Mouse (Mus musculus) embryonic facial prominence, embryonic 13.5 days (tissue): Measurements from ENCODE around the gene Acly. TPM values are rescaled to one million over a fixed set of nuclear protein-coding genes. Genes with fewer than 3 reads are reported as not detected.
"Not testable (repeated sequence)": the region's sequence is repeated elsewhere in the genome, so short reads cannot be mapped to it uniquely, and the experiment has no call there.

Experiments
- ATAC-seq: fragments of 200-750 bp; cut with Nextera tagmentation; 2 replicates; pipeline ENCODE4 v1.8.0; 2017; ENCODE audit warnings: low read depth; ENCODE audit not compliant: insufficient number of reproducible peaks, insufficient read depth, low FRiP score, low TSS enrichment
- H3K27ac ChIP-seq: fragments of 300-500 bp; sonication (generic); 2 replicates; pipeline ENCODE4 v1.5.1; 2015; ENCODE audit warnings: moderate library complexity, mild to moderate bottlenecking, inconsistent platforms
- H3K27me3 ChIP-seq: fragments of 300-500 bp; sonication (generic); 2 replicates; pipeline ENCODE4 v1.6.1; 2015; ENCODE audit warnings: mild to moderate bottlenecking, inconsistent platforms
- H3K36me3 ChIP-seq: fragments of 300-500 bp; sonication (generic); 2 replicates; pipeline ENCODE4 v1.6.1; 2015; ENCODE audit warnings: mild to moderate bottlenecking, inconsistent platforms
- H3K4me1 ChIP-seq: fragments of 300-500 bp; sonication (generic); 2 replicates; pipeline ENCODE4 v1.6.1; 2015; ENCODE audit warnings: inconsistent platforms
- H3K4me2 ChIP-seq: fragments of 300-500 bp; sonication (generic); 2 replicates; pipeline ENCODE4 v1.6.1; 2015; ENCODE audit warnings: moderate library complexity, mild to moderate bottlenecking, inconsistent platforms
- H3K4me3 ChIP-seq: fragments of 300-500 bp; sonication (generic); 2 replicates; pipeline ENCODE4 v1.5.1; 2015; ENCODE audit warnings: mild to moderate bottlenecking, inconsistent platforms
- H3K9ac ChIP-seq: fragments of 300-500 bp; sonication (generic); 2 replicates; pipeline ENCODE4 v1.6.1; 2015; ENCODE audit warnings: mild to moderate bottlenecking, inconsistent platforms
- H3K9me3 ChIP-seq: fragments of 300-500 bp; sonication (generic); 2 replicates; pipeline ENCODE4 v1.6.1; 2016; ENCODE audit warnings: inconsistent platforms
- WGBS: fragments of 180-500 bp; shearing (Covaris S2); methylation state at CpG from one replicate; pipeline ENCODE4 v1.1.7; 2015; ENCODE audit warnings: mixed read lengths; 5-methylcytosine and 5-hydroxymethylcytosine counted together
- polyA plus RNA-seq: library from polyadenylated mRNA; unstranded; fragments of >200 nt; fragmentation: Nextera tagmentation; extraction: Ambion mirVana; gene quantifications from 2 replicates; pipeline ENCODE4 v1.2.1, GENCODE M21; 2015

The Acly gene
- polyA plus RNA-seq, 1 experiment from 2014 or later = 138 TPM

- H3K9ac ChIP-seq = peak within 1 kb of the TSS; percentile 65
- H3K4me2 ChIP-seq = peak within 1 kb of the TSS; percentile 64
- H3K4me1 ChIP-seq = peaks cover 9% of the 10 kb centered on the region; the same call in 1 of the 2 replicates
- peak; percentile 91 for ATAC-seq
- peak within 1 kb of the TSS; percentile 42 for H3K4me3 ChIP-seq
- H3K27me3 ChIP-seq = no peaks in the 10 kb centered on the region
- peak within 1 kb of the TSS; percentile 9; the same call in 1 of the 2 replicates for H3K27ac ChIP-seq
- no peaks in the 10 kb centered on the region for H3K36me3 ChIP-seq
- no peaks in the 10 kb centered on the region for H3K9me3 ChIP-seq
- WGBS = 4% methylated on average over 28 of the region's 28 CpGs
Observed at GRCm38 (mm10) chr11:100544832-100545745, 17.3 kb upstream of the Acly start, which contains the start of gene Ttc25. Gene Ttc25, plus strand, starts transcription at chr11:100545607.

GRCm38 (mm10) chr11:100541577-100541976 lies 13.8 kb upstream of the Acly start:
- Histone ChIP-seq H3K9me3 (no peaks in the 10 kb centered on the region), H3K36me3 (no peaks in the 10 kb centered on the region), H3K27ac (no peak overlapping the region), H3K4me1 (peaks cover 9% of the 10 kb centered on the region; the same call in 1 of the 2 replicates), H3K9ac (no peak overlapping the region), H3K27me3 (no peaks in the 10 kb centered on the region), H3K4me2 (no peak overlapping the region), H3K4me3 (no peak overlapping the region)
- WGBS = 80% methylated on average over 2 of the region's 2 CpGs
- no peak for ATAC-seq

GRCm38 (mm10) chr11:100540966-100541365 lies 13.2 kb upstream of the Acly start:
- Histone ChIP-seq H3K27ac (no peak overlapping the region), H3K4me2 (no peak overlapping the region), H3K9me3 (no peaks in the 10 kb centered on the region), H3K4me3 (no peak overlapping the region), H3K27me3 (no peaks in the 10 kb centered on the region), H3K36me3 (no peaks in the 10 kb centered on the region), H3K4me1 (peaks cover 7% of the 10 kb centered on the region; the same call in 1 of the 2 replicates), H3K9ac (no peak overlapping the region)
- WGBS = 55% methylated on average over 6 of the region's 6 CpGs
- no peak for ATAC-seq

- Histone ChIP-seq H3K4me3 (no peak overlapping the region), H3K9ac (no peak overlapping the region), H3K36me3 (no peaks in the 10 kb centered on the region), H3K27me3 (no peaks in the 10 kb centered on the region), H3K4me2 (no peak overlapping the region), H3K27ac (no peak overlapping the region), H3K4me1 (no peaks in the 10 kb centered on the region), H3K9me3 (no peaks in the 10 kb centered on the region)
- no peak for ATAC-seq
Observed at GRCm38 (mm10) chr11:100536466-100536865, 8.7 kb upstream of the Acly start.

- no peak for ATAC-seq
- 86% methylated on average over 1 of the region's 1 CpGs for WGBS
- no peak overlapping the region for H3K4me3 ChIP-seq
- no peak overlapping the region for H3K9ac ChIP-seq
- H3K27ac ChIP-seq = no peak overlapping the region
- H3K36me3 ChIP-seq = no peaks in the 10 kb centered on the region
- H3K4me1 ChIP-seq = no peaks in the 10 kb centered on the region
- no peaks in the 10 kb centered on the region for H3K27me3 ChIP-seq
- no peaks in the 10 kb centered on the region for H3K9me3 ChIP-seq
- no peak overlapping the region for H3K4me2 ChIP-seq
Observed at GRCm38 (mm10) chr11:100535996-100536395, 8.2 kb upstream of the Acly start.

GRCm38 (mm10) chr11:100534821-100535220 lies 7.0 kb upstream of the Acly start:
- H3K4me2 ChIP-seq, H3K27ac ChIP-seq, H3K9me3 ChIP-seq, H3K36me3 ChIP-seq, H3K4me1 ChIP-seq, H3K9ac ChIP-seq, H3K27me3 ChIP-seq, H3K4me3 ChIP-seq, ATAC-seq: not testable (repeated sequence)
- WGBS = 72% methylated on average over 6 of the region's 6 CpGs

GRCm38 (mm10) chr11:100534411-100534810 lies 6.6 kb upstream of the Acly start:
- H3K4me2 ChIP-seq, H3K9ac ChIP-seq, H3K4me1 ChIP-seq, H3K9me3 ChIP-seq, H3K36me3 ChIP-seq, H3K27me3 ChIP-seq, H3K27ac ChIP-seq, H3K4me3 ChIP-seq, ATAC-seq: not testable (repeated sequence)
- 84% methylated on average over 2 of the region's 2 CpGs for WGBS

DNA sequence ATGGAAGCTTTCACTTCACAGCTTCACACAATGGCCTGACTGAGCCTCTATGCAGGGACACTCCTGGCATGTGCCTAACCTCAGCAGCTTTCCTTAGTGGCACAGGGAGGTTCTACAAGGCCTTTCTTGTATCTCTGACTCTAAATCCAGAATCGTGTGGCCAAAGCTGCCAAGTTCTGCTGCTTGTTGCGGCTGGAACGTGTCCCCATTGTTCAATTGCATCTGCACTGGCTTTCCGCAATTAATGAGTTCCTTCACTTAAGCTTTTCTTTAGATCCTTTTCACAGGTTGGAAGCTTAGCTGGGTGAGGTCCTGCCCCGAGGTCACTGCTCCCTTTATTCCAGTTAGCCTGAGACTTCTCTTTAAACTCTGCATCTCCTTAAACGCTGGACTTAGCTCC lies 6.1 kb upstream of the Acly start:
- Histone ChIP-seq H3K4me3 (no peak overlapping the region), H3K9ac (no peak overlapping the region), H3K27me3 (no peaks in the 10 kb centered on the region), H3K27ac (no peak overlapping the region), H3K4me1 (no peaks in the 10 kb centered on the region), H3K9me3 (no peaks in the 10 kb centered on the region), H3K36me3 (no peaks in the 10 kb centered on the region), H3K4me2 (no peak overlapping the region)
- ATAC-seq = no peak
- WGBS = 65% methylated on average over 6 of the region's 6 CpGs

- H3K27ac ChIP-seq = peak overlapping the region; percentile 91
- peaks cover 6% of the 10 kb centered on the region for H3K36me3 ChIP-seq
- H3K4me1 ChIP-seq = peaks cover 34% of the 10 kb centered on the region
- no peaks in the 10 kb centered on the region for H3K27me3 ChIP-seq
- H3K9me3 ChIP-seq = no peaks in the 10 kb centered on the region
- 19% methylated on average over 19 of the region's 19 CpGs for WGBS
- H3K4me2 ChIP-seq = peak overlapping the region; percentile 89
- H3K9ac ChIP-seq = peak overlapping the region; percentile 87
- peak; percentile 39 for ATAC-seq
- H3K4me3 ChIP-seq = peak overlapping the region; percentile 80
Observed at GRCm38 (mm10) chr11:100528375-100529165, 770 bp upstream of the Acly start.

DNA sequence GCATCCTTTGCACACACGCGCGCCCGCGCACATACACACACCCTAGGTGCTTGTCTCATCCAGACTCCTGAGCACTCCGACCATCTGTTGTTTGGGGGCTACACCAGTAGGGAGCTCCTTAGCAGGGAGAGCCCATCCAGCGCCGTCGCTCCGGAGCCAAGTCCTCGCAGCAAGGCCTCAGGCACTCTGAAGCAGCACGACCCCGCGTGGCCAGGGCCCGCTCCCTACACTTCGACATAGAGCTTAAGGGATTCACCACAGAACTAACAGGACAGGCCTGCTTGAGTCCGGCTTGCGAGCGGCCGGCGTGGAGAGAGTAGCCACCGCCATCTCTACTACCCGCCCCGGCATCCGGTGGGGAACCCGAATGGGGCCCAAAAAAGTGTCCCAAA lies 738 bp downstream of the Acly start:
- Histone ChIP-seq H3K4me2 (peak overlapping the region; percentile 89), H3K9me3 (no peaks in the 10 kb centered on the region), H3K27ac (peak overlapping the region; percentile 91), H3K4me1 (peaks cover 34% of the 10 kb centered on the region), H3K9ac (peak overlapping the region; percentile 87), H3K27me3 (no peaks in the 10 kb centered on the region), H3K36me3 (peaks cover 21% of the 10 kb centered on the region), H3K4me3 (peak overlapping the region; percentile 80)
- WGBS = 0% methylated on average over 26 of the region's 26 CpGs
- ATAC-seq = 0 out of 2 replicates have a peak, but pooled peaks have one; percentile 8

GRCm38 (mm10) chr11:100526052-100526816 lies 1.6 kb downstream of the Acly start:
- peak overlapping the region; percentile 91; the same call in 1 of the 2 replicates for H3K27ac ChIP-seq

More at GRCm38 (mm10) chr11:100526052-100526816, 1.6 kb downstream of the Acly start:
- Histone ChIP-seq H3K27me3 (no peaks in the 10 kb centered on the region), H3K9me3 (no peaks in the 10 kb centered on the region), H3K9ac (peak overlapping the region; percentile 87), H3K36me3 (peaks cover 30% of the 10 kb centered on the region), H3K4me3 (peak overlapping the region; percentile 80), H3K4me1 (peaks cover 34% of the 10 kb centered on the region), H3K4me2 (peak overlapping the region; percentile 89)
- WGBS = 9% methylated on average over 15 of the region's 15 CpGs
- ATAC-seq = no peak
